Mouse (Mus musculus): Measurements from ENCODE around the gene Atad5. TPM values are rescaled to one million over a fixed set of nuclear protein-coding genes. Genes with fewer than 3 reads are reported as not detected.
"Not testable (repeated sequence)": the region's sequence is repeated elsewhere in the genome, so short reads cannot be mapped to it uniquely, and the experiment has no call there.

Gene Atad5
- 15.2 and 15.8 TPM in 2 replicates for polyA plus RNA-seq (2015; fragmentation: Nextera tagmentation; extraction: Ambion mirVana)

DNA sequence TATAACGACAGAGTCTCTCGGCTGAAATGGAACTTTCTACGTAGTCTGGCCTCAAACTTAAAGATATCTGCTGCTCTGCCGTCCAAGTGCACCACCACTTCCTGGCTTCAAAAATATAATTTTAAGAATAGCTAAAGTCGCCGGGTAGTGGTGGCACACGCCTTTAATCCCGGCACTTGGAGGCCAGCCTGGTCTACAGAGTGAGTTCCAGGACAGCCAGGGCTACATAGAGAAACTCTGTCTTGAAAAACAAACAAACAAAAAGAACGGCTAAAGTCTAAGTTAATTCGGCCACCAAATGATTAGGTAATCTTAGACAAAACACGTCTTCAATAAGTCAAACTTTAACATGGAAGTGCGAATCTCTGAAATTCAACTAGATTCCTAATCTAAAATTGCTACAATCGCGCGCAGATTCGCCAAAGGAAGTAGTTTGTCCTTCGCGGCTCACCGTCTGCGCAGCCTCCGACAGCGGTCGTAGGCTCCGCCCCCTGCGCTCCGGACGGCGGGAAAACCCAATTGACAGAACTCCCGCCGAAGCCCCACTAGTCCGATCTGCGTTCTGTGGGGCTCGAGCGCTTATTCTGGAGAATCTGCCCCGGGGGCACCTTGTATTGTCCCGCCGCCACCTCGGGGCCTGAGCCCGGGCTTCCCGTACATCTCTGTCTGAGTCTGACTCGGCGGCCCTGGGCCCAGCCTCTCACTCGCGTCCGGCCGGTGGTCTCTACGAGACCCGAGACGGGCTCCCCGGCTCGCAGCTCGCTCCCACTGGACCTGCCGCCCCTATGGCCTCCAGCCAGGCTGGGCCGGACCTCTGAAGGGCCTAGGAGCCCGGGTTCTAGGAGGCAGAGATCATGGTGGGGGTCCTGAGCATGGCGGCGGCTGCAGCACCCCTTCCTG lies at the start of gene Atad5:
Gene Atad5 (plus strand): TSS at position 484 of the 900 bp plus-strand sequence.
- peak; percentile 64; the same call in 1 of the 2 replicates for ATAC-seq (ENCODE audit: insufficient number of reproducible peaks, insufficient read depth, low FRiP score, low TSS enrichment, low read depth)
- no peaks in the 10 kb centered on the region for H3K27me3 ChIP-seq
- WGBS = 5% methylated on average over 57 of the region's 57 CpGs
- H3K36me3 ChIP-seq = 0 out of 2 replicates have a peak, but pooled peaks cover 1% of the 10 kb centered on the region
- peak within 1 kb of the TSS; percentile 98 for H3K9ac ChIP-seq
- H3K27ac ChIP-seq = peak within 1 kb of the TSS; percentile 60
- peaks cover 5% of the 10 kb centered on the region; the same call in 1 of the 2 replicates for H3K4me1 ChIP-seq
- peak within 1 kb of the TSS; percentile 99 for H3K4me3 ChIP-seq
- H3K4me2 ChIP-seq = peak within 1 kb of the TSS; percentile 79
- no peaks in the 10 kb centered on the region for H3K9me3 ChIP-seq

- Histone ChIP-seq H3K4me3 (no peak overlapping the region), H3K9ac (no peak overlapping the region), H3K4me1 (no peaks in the 10 kb centered on the region), H3K4me2 (no peak overlapping the region), H3K27me3 (no peaks in the 10 kb centered on the region), H3K36me3 (peaks cover 21% of the 10 kb centered on the region), H3K27ac (no peak overlapping the region), H3K9me3 (no peaks in the 10 kb centered on the region)
- no peak for ATAC-seq (ENCODE audit: insufficient number of reproducible peaks, insufficient read depth, low FRiP score, low TSS enrichment, low read depth)
- 55% methylated on average over 10 of the region's 10 CpGs for WGBS
These were observed 46.4 kb upstream of the Atad5 start for GRCm38 (mm10) chr11:80042615-80043418.

- no peaks in the 10 kb centered on the region for H3K4me1 ChIP-seq
- H3K9ac ChIP-seq = no peak overlapping the region
- 84% methylated on average over 8 of the region's 8 CpGs for WGBS
- H3K27ac ChIP-seq = no peak overlapping the region
- no peak overlapping the region for H3K4me2 ChIP-seq
- H3K4me3 ChIP-seq = no peak overlapping the region
- H3K27me3 ChIP-seq = no peaks in the 10 kb centered on the region
- H3K9me3 ChIP-seq = no peaks in the 10 kb centered on the region
- no peak for ATAC-seq (ENCODE audit: insufficient number of reproducible peaks, insufficient read depth, low FRiP score, low TSS enrichment, low read depth)
- H3K36me3 ChIP-seq = peaks cover 25% of the 10 kb centered on the region
These were observed 45.8 kb upstream of the Atad5 start for GRCm38 (mm10) chr11:80043419-80043817.

GRCm38 (mm10) chr11:80046856-80047255 lies 42.3 kb upstream of the Atad5 start:
- Histone ChIP-seq H3K4me1 (peaks cover 9% of the 10 kb centered on the region), H3K36me3 (peaks cover 32% of the 10 kb centered on the region), H3K4me2 (no peak overlapping the region), H3K4me3 (no peak overlapping the region), H3K27ac (no peak overlapping the region), H3K27me3 (no peaks in the 10 kb centered on the region), H3K9ac (no peak overlapping the region), H3K9me3 (no peaks in the 10 kb centered on the region)
- 89% methylated on average over 7 of the region's 7 CpGs for WGBS
- no peak for ATAC-seq (ENCODE audit: insufficient number of reproducible peaks, insufficient read depth, low FRiP score, low TSS enrichment, low read depth)

GRCm38 (mm10) chr11:80050088-80050487 lies 39.1 kb upstream of the Atad5 start:
- peaks cover 12% of the 10 kb centered on the region for H3K4me1 ChIP-seq
- no peaks in the 10 kb centered on the region for H3K27me3 ChIP-seq
- peaks cover 51% of the 10 kb centered on the region for H3K36me3 ChIP-seq
- 15% methylated on average over 2 of the region's 2 CpGs for WGBS
- no peak overlapping the region for H3K9ac ChIP-seq
- H3K9me3 ChIP-seq = no peaks in the 10 kb centered on the region
- H3K4me3 ChIP-seq = no peak overlapping the region
- no peak overlapping the region for H3K4me2 ChIP-seq
- H3K27ac ChIP-seq = peak overlapping the region; percentile 12; the same call in 1 of the 2 replicates
- ATAC-seq (ENCODE audit: insufficient number of reproducible peaks, insufficient read depth, low FRiP score, low TSS enrichment, low read depth) = peak; percentile 78; the same call in 1 of the 2 replicates

DNA sequence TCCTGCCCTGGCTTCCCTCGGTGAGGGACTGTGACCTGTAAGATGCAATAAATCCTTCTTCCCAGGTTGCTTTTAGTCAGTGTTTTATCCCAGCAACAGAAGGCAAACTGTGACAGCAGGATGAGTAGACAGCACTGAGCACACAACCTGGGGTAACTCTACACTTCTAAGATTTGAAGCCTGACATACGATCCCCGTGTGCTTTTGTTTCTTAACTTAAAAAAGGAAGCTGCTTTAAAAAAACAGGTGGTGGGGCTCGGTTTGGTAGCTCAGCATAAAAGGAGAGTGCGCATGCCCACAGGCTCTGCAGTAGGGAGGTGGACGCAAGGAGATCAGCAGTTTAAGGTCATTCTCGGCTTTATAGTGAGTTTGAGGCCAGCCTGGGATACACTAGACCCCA lies 36.7 kb upstream of the Atad5 start:
- no peak overlapping the region for H3K27ac ChIP-seq

DNA sequence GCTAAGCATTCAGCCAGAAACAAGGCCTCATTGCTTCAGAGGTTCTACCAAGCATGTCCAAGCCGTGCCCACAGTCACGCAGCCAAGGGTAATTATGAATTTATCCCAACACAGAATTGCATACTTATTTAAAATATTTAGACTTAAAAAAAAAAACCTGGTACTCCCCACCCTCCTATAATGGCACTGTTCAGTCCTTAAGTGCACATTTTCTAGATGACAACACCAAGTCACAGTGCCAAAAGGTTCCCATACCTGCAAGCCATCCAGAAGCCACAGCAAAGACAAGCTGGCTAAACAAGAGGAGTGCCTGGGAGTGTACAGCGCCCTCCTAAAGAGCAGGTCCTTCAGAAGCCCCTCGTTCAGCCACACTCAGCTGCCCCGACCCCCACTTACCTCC lies 36.0 kb upstream of the Atad5 start:
- H3K9ac ChIP-seq = no peak overlapping the region
- ATAC-seq (ENCODE audit: insufficient number of reproducible peaks, insufficient read depth, low FRiP score, low TSS enrichment, low read depth) = no peak
- peaks cover 12% of the 10 kb centered on the region for H3K4me1 ChIP-seq
- H3K4me2 ChIP-seq = no peak overlapping the region
- no peak overlapping the region for H3K4me3 ChIP-seq
- H3K27ac ChIP-seq = no peak overlapping the region
- no peaks in the 10 kb centered on the region for H3K9me3 ChIP-seq
- H3K27me3 ChIP-seq = no peaks in the 10 kb centered on the region
- peaks cover 61% of the 10 kb centered on the region for H3K36me3 ChIP-seq
- 78% methylated on average over 5 of the region's 5 CpGs for WGBS

More for the DNA sequence above, 36.7 kb upstream of the Atad5 start:
- no peak overlapping the region for H3K9ac ChIP-seq
- ATAC-seq (ENCODE audit: insufficient number of reproducible peaks, insufficient read depth, low FRiP score, low TSS enrichment, low read depth) = no peak
- peaks cover 63% of the 10 kb centered on the region for H3K36me3 ChIP-seq
- no peak overlapping the region for H3K4me3 ChIP-seq
- 58% methylated on average over 7 of the region's 7 CpGs for WGBS
- H3K4me1 ChIP-seq = peaks cover 12% of the 10 kb centered on the region
- H3K4me2 ChIP-seq = no peak overlapping the region
- no peaks in the 10 kb centered on the region for H3K27me3 ChIP-seq
- H3K9me3 ChIP-seq = no peaks in the 10 kb centered on the region

GRCm38 (mm10) chr11:80054659-80055058 lies 34.5 kb upstream of the Atad5 start:
- peaks cover 12% of the 10 kb centered on the region for H3K4me1 ChIP-seq
- H3K4me3 ChIP-seq = no peak overlapping the region
- no peak overlapping the region for H3K9ac ChIP-seq
- no peaks in the 10 kb centered on the region for H3K27me3 ChIP-seq
- 76% methylated on average over 4 of the region's 4 CpGs for WGBS
- H3K27ac ChIP-seq = no peak overlapping the region
- no peaks in the 10 kb centered on the region for H3K9me3 ChIP-seq
- no peak overlapping the region for H3K4me2 ChIP-seq
- ATAC-seq (ENCODE audit: insufficient number of reproducible peaks, insufficient read depth, low FRiP score, low TSS enrichment, low read depth) = no peak
- H3K36me3 ChIP-seq = peaks cover 69% of the 10 kb centered on the region

DNA sequence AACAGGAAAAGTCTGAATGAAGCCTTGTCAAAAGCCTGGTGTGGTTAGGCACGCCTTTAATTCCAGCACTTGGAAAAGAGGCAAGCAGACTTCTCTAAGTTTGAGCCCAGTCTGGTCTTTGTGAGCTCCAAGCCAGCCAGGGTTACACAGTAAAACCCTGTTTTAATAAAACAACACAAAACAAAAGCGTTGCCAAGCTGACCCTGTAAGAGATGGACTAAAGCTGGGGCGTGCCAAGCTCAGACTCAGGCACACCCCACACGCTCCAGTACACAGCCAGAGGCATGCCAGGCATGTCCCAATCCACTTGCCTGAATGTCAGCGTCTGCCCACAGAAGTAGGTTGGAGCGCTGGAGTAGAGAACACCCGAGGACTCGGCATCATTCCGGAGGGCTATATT lies 33.1 kb upstream of the Atad5 start:
- no peak for ATAC-seq (ENCODE audit: insufficient number of reproducible peaks, insufficient read depth, low FRiP score, low TSS enrichment, low read depth)

DNA sequence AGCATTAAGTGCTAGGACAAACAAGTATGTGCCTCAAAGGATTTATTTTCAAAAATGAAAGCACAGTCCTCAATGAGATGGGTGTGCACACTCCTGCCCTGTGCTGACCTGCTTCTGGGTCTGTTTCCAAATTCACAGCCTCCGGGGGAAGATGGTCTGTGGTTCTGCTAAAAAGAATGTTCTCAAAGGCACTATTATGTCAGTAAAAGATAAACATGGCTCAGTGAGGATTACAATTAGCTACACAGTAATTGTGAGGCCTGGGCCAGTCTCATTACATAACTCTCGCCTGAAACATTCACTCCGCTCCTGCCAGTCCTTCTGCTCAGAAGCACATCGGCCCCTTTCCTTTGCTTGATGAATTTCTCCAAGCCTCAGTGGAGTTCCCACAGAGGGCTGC lies 27.0 kb upstream of the Atad5 start:
- no peak overlapping the region for H3K4me2 ChIP-seq
- no peak overlapping the region for H3K9ac ChIP-seq
- no peak for ATAC-seq (ENCODE audit: insufficient number of reproducible peaks, insufficient read depth, low FRiP score, low TSS enrichment, low read depth)
- no peak overlapping the region for H3K27ac ChIP-seq
- 55% methylated on average over 4 of the region's 4 CpGs for WGBS
- no peaks in the 10 kb centered on the region for H3K9me3 ChIP-seq
- no peaks in the 10 kb centered on the region for H3K4me1 ChIP-seq
- H3K4me3 ChIP-seq = no peak overlapping the region
- peaks cover 50% of the 10 kb centered on the region for H3K36me3 ChIP-seq
- H3K27me3 ChIP-seq = no peaks in the 10 kb centered on the region

More for the DNA sequence above, 33.1 kb upstream of the Atad5 start:
- H3K27ac ChIP-seq = no peak overlapping the region
- peaks cover 77% of the 10 kb centered on the region for H3K36me3 ChIP-seq
- no peak overlapping the region for H3K4me2 ChIP-seq
- 93% methylated on average over 9 of the region's 9 CpGs for WGBS
- peaks cover 3% of the 10 kb centered on the region; the same call in 1 of the 2 replicates for H3K4me1 ChIP-seq
- H3K9ac ChIP-seq = no peak overlapping the region
- H3K27me3 ChIP-seq = no peaks in the 10 kb centered on the region
- no peaks in the 10 kb centered on the region for H3K9me3 ChIP-seq
- no peak overlapping the region for H3K4me3 ChIP-seq

DNA sequence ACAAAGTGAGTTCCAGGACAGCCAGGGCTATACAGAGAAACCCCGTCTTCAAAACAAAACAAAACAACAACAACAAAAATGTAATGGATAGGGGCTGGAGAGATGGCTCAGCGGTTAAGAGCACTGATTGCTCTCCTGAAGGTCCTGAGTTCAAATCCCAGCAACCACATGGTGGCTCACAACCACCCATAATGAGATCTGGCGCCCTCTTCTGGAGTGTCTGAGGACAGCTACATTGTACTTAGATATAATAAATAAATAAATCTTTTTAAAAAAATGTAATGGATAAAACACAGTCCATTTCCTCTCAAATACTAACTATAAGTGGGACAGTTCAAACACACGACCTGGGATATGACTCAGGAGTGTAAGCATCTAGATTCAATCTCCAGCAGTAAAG lies 22.8 kb upstream of the Atad5 start:
- ATAC-seq (ENCODE audit: insufficient number of reproducible peaks, insufficient read depth, low FRiP score, low TSS enrichment, low read depth); H3K4me1 ChIP-seq; H3K27ac ChIP-seq; H3K4me2 ChIP-seq; H3K4me3 ChIP-seq; H3K9me3 ChIP-seq; H3K27me3 ChIP-seq; H3K9ac ChIP-seq: not testable (repeated sequence)
- H3K36me3 ChIP-seq = peaks cover 16% of the 10 kb centered on the region
- 83% methylated on average over 4 of the region's 4 CpGs for WGBS

Data from embryonic facial prominence, embryonic 13.5 days (tissue).